Mouse (Mus musculus) kidney, embryonic 16.5 days (tissue): ENCODE measurements around the gene Nod2. TPM values are rescaled to one million over a fixed set of nuclear protein-coding genes. Genes with fewer than 3 reads are reported as not detected.

Experiments
- ATAC-seq: fragments of 200-750 bp; cut with Nextera tagmentation; 2 replicates; pipeline ENCODE4 v1.8.0; 2017; ENCODE audit warnings: moderate TSS enrichment; ENCODE audit not compliant: low FRiP score, low TSS enrichment
- H3K27ac ChIP-seq: fragments of 300-500 bp; sonication (generic); 2 replicates; pipeline ENCODE4 v1.5.1; 2014; ENCODE audit warnings: low read length
- H3K27me3 ChIP-seq: fragments of 300-500 bp; sonication (generic); 2 replicates; pipeline ENCODE4 v1.6.1; 2014; ENCODE audit warnings: low read length, control low read depth, mixed read lengths; ENCODE audit not compliant: insufficient read depth
- H3K36me3 ChIP-seq: fragments of 300-500 bp; sonication (generic); 2 replicates; pipeline ENCODE4 v1.6.1; 2014; ENCODE audit warnings: low read length, control low read depth, mixed read lengths; ENCODE audit not compliant: insufficient read depth
- H3K4me1 ChIP-seq: fragments of 300-500 bp; sonication (generic); 2 replicates; pipeline ENCODE4 v1.6.1; 2014; ENCODE audit warnings: low read length, control low read depth, mixed read lengths; ENCODE audit not compliant: insufficient read depth
- H3K4me2 ChIP-seq: fragments of 300-500 bp; sonication (generic); replicated peaks from 2 replicates; pipeline ENCODE4 v1.6.1; 2014; ENCODE audit warnings: low read depth, low read length
- H3K4me3 ChIP-seq: fragments of 300-500 bp; sonication (generic); 2 replicates; pipeline ENCODE4 v1.5.1; 2014; ENCODE audit warnings: mild to moderate bottlenecking, low read length
- H3K9ac ChIP-seq: fragments of 300-500 bp; sonication (generic); replicated peaks from 2 replicates; pipeline ENCODE4 v1.6.1; 2014; ENCODE audit warnings: low read length
- H3K9me3 ChIP-seq: fragments of 300-500 bp; sonication (generic); 2 replicates; pipeline ENCODE4 v1.6.1; 2016; ENCODE audit warnings: low read length, control low read depth
- WGBS: fragments of 180-500 bp; shearing (Covaris S2); extraction: QIAGEN DNeasy Blood & Tissue Kit; methylation state at CpG from one replicate; pipeline ENCODE4 v1.1.7; 2014; 5-methylcytosine and 5-hydroxymethylcytosine counted together
- polyA plus RNA-seq: library from polyadenylated mRNA; unstranded; fragments of >200 nt; fragmentation: Nextera tagmentation; extraction: Ambion mirVana; gene quantifications from 2 replicates; pipeline ENCODE4 v1.2.1, GENCODE M21; 2015

Gene Nod2
- polyA plus RNA-seq, 1 experiment from 2014 or later: 0.32 TPM

- Histone ChIP-seq H3K36me3 (no peaks in the 10 kb centered on the region), H3K4me3 (no peak overlapping the region), H3K4me1 (peaks cover 8% of the 10 kb centered on the region), H3K4me2 (no peak overlapping the region), H3K9me3 (no peaks in the 10 kb centered on the region), H3K27me3 (no peaks in the 10 kb centered on the region), H3K9ac (no peak overlapping the region), H3K27ac (no peak overlapping the region)
- ATAC-seq: no peak
- WGBS: 59% methylated on average over 6 of the region's 6 CpGs
Measured at GRCm38 (mm10) chr8:88670782-88671181, 23.7 kb downstream of the Nod2 start.

GRCm38 (mm10) chr8:88671575-88671974 is 24.5 kb downstream of the Nod2 start:
- WGBS: 64% methylated on average over 10 of the region's 10 CpGs
- H3K4me2 ChIP-seq: no peak overlapping the region
- peaks cover 2% of the 10 kb centered on the region for H3K4me1 ChIP-seq
- no peak overlapping the region for H3K9ac ChIP-seq
- H3K9me3 ChIP-seq: no peaks in the 10 kb centered on the region
- H3K4me3 ChIP-seq: no peak overlapping the region
- no peaks in the 10 kb centered on the region for H3K36me3 ChIP-seq
- no peaks in the 10 kb centered on the region for H3K27me3 ChIP-seq
- H3K27ac ChIP-seq: no peak overlapping the region
- no peak for ATAC-seq

- no peaks in the 10 kb centered on the region for H3K36me3 ChIP-seq
- no peaks in the 10 kb centered on the region for H3K4me1 ChIP-seq
- no peaks in the 10 kb centered on the region for H3K27me3 ChIP-seq
- 62% methylated on average over 5 of the region's 5 CpGs for WGBS
- no peak overlapping the region for H3K9ac ChIP-seq
- H3K4me2 ChIP-seq: no peak overlapping the region
- H3K9me3 ChIP-seq: no peaks in the 10 kb centered on the region
- ATAC-seq: no peak
- no peak overlapping the region for H3K27ac ChIP-seq
- no peak overlapping the region for H3K4me3 ChIP-seq
Measured at GRCm38 (mm10) chr8:88673859-88674258, 26.7 kb downstream of the Nod2 start.

- ATAC-seq: no peak
- no peaks in the 10 kb centered on the region for H3K4me1 ChIP-seq
Measured at GRCm38 (mm10) chr8:88675372-88676165, 28.5 kb downstream of the Nod2 start.

GRCm38 (mm10) chr8:88677071-88677470 is 30.0 kb downstream of the Nod2 start:
- no peaks in the 10 kb centered on the region for H3K9me3 ChIP-seq
- H3K4me2 ChIP-seq: no peak overlapping the region
- no peaks in the 10 kb centered on the region for H3K27me3 ChIP-seq
- H3K4me1 ChIP-seq: no peaks in the 10 kb centered on the region
- no peak overlapping the region for H3K4me3 ChIP-seq
- no peaks in the 10 kb centered on the region for H3K36me3 ChIP-seq
- no peak for ATAC-seq
- WGBS: 82% methylated on average over 8 of the region's 8 CpGs
- H3K27ac ChIP-seq: no peak overlapping the region
- H3K9ac ChIP-seq: no peak overlapping the region

More at GRCm38 (mm10) chr8:88675372-88676165, 28.5 kb downstream of the Nod2 start:
- 89% methylated on average over 12 of the region's 12 CpGs for WGBS
- H3K4me3 ChIP-seq: no peak overlapping the region
- no peaks in the 10 kb centered on the region for H3K9me3 ChIP-seq
- H3K9ac ChIP-seq: no peak overlapping the region
- H3K27ac ChIP-seq: no peak overlapping the region
- H3K4me2 ChIP-seq: no peak overlapping the region
- H3K36me3 ChIP-seq: no peaks in the 10 kb centered on the region
- H3K27me3 ChIP-seq: no peaks in the 10 kb centered on the region

GRCm38 (mm10) chr8:88680566-88680965 is 33.5 kb downstream of the Nod2 start:
- Histone ChIP-seq H3K27me3 (no peaks in the 10 kb centered on the region), H3K4me1 (no peaks in the 10 kb centered on the region), H3K4me2 (no peak overlapping the region), H3K9ac (no peak overlapping the region), H3K27ac (no peak overlapping the region), H3K9me3 (no peaks in the 10 kb centered on the region), H3K36me3 (no peaks in the 10 kb centered on the region), H3K4me3 (no peak overlapping the region)
- 92% methylated on average over 2 of the region's 2 CpGs for WGBS
- ATAC-seq: no peak

- Histone ChIP-seq H3K9me3 (no peaks in the 10 kb centered on the region), H3K4me1 (no peaks in the 10 kb centered on the region), H3K9ac (no peak overlapping the region), H3K27ac (no peak overlapping the region), H3K4me2 (no peak overlapping the region), H3K27me3 (no peaks in the 10 kb centered on the region), H3K36me3 (no peaks in the 10 kb centered on the region), H3K4me3 (no peak overlapping the region)
- no peak for ATAC-seq
- WGBS: 83% methylated on average over 8 of the region's 8 CpGs
Measured at GRCm38 (mm10) chr8:88681046-88681445, 33.9 kb downstream of the Nod2 start.

- H3K27ac ChIP-seq: no peak overlapping the region
- no peak overlapping the region for H3K4me3 ChIP-seq
- 83% methylated on average over 7 of the region's 7 CpGs for WGBS
- H3K27me3 ChIP-seq: no peaks in the 10 kb centered on the region
- no peak overlapping the region for H3K4me2 ChIP-seq
- H3K4me1 ChIP-seq: peaks cover 3% of the 10 kb centered on the region; the same call in 1 of the 2 replicates
- no peaks in the 10 kb centered on the region for H3K9me3 ChIP-seq
- no peaks in the 10 kb centered on the region for H3K36me3 ChIP-seq
- no peak for ATAC-seq
- H3K9ac ChIP-seq: no peak overlapping the region
Measured at GRCm38 (mm10) chr8:88683656-88684289, 36.7 kb downstream of the Nod2 start.

GRCm38 (mm10) chr8:88686226-88686905 is 39.3 kb downstream of the Nod2 start:
- no peak overlapping the region for H3K27ac ChIP-seq
- no peaks in the 10 kb centered on the region for H3K9me3 ChIP-seq
- no peak overlapping the region for H3K4me2 ChIP-seq
- no peaks in the 10 kb centered on the region for H3K36me3 ChIP-seq
- ATAC-seq: no peak
- no peaks in the 10 kb centered on the region for H3K27me3 ChIP-seq
- 61% methylated on average over 9 of the region's 9 CpGs for WGBS
- peaks cover 10% of the 10 kb centered on the region; the same call in 1 of the 2 replicates for H3K4me1 ChIP-seq
- H3K4me3 ChIP-seq: no peak overlapping the region
- no peak overlapping the region for H3K9ac ChIP-seq

GRCm38 (mm10) chr8:88686906-88687235 is 39.8 kb downstream of the Nod2 start:
- Histone ChIP-seq H3K4me1 (peaks cover 13% of the 10 kb centered on the region; the same call in 1 of the 2 replicates), H3K27me3 (no peaks in the 10 kb centered on the region), H3K36me3 (no peaks in the 10 kb centered on the region), H3K9ac (no peak overlapping the region), H3K4me3 (no peak overlapping the region), H3K9me3 (no peaks in the 10 kb centered on the region), H3K27ac (no peak overlapping the region), H3K4me2 (no peak overlapping the region)
- 78% methylated on average over 8 of the region's 8 CpGs for WGBS
- ATAC-seq: no peak
